Mouse (Mus musculus): ENCODE data around the gene Acvr2b. TPM values are rescaled to one million over a fixed set of nuclear protein-coding genes. Genes with fewer than 3 reads are reported as not detected.
A peak's percentile ranks its signal among the peaks of the same experiment; 100 is the strongest.

Gene Acvr2b
- polyA plus RNA-seq, 1 experiment from 2014 or later, result 44.5 TPM

DNA sequence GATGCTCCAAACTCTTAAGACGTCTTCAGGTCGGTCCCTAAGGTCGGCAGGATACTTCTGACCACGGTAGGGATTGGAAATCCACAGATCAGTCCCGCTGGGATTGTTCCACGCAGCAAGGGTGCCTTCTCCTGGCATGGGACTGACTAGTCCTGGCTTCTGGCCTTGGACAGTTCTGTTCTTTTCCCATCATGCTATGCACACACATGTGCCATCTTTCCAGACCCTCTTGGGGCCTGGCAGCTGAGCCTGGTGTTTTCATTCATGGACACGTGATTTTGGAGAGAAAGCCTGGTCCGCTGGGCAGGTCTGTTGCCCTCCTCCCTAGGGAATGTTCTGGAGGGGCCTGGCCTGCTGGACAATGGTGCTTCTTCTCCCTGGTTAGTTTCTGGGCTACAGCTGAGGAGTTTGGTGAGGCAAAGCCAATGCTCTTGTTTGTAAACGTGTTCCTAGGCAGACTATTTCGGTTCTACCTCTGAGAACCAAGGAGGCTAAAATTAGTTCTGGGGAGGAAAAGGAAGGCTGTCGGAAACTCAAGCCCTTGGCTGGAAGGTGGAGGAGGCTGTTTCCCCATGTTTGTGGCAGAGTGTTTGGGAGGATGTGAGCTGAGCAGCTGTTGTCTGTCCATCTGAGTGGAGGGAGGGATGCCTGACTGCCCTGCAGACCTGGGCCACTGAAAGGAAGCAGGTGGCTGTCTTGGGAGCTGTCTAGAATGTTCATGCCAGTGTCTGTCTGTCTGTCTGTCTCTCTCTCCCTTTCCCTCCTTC is 7.2 kb downstream of the Acvr2b start:
- Histone ChIP-seq H3K9ac (no peak overlapping the region), H3K4me2 (replicated peaks) (no peak overlapping the region), H3K4me3 (no peak overlapping the region), H3K9me3 (peaks cover 9% of the 10 kb centered on the region), H3K27me3 (no peaks in the 10 kb centered on the region), H3K36me3 (peaks cover 4% of the 10 kb centered on the region), H3K4me1 (peaks cover 20% of the 10 kb centered on the region), H3K27ac (peak overlapping the region; percentile 30; the same call in 1 of the 2 replicates)
- WGBS, result 78% methylated on average over 11 of the region's 11 CpGs
- no peak for ATAC-seq (ENCODE audit: insufficient number of reproducible peaks, insufficient read depth, low FRiP score, low TSS enrichment)

GRCm38 (mm10) chr9:119409864-119410263 is 7.9 kb downstream of the Acvr2b start:
- Histone ChIP-seq H3K4me3 (no peak overlapping the region), H3K27me3 (no peaks in the 10 kb centered on the region), H3K4me2 (replicated peaks) (no peak overlapping the region), H3K36me3 (peaks cover 4% of the 10 kb centered on the region), H3K27ac (no peak overlapping the region), H3K9ac (no peak overlapping the region), H3K4me1 (peaks cover 12% of the 10 kb centered on the region), H3K9me3 (peaks cover 9% of the 10 kb centered on the region)
- no peak for ATAC-seq (ENCODE audit: insufficient number of reproducible peaks, insufficient read depth, low FRiP score, low TSS enrichment)
- WGBS, result 48% methylated on average over 5 of the region's 5 CpGs

DNA sequence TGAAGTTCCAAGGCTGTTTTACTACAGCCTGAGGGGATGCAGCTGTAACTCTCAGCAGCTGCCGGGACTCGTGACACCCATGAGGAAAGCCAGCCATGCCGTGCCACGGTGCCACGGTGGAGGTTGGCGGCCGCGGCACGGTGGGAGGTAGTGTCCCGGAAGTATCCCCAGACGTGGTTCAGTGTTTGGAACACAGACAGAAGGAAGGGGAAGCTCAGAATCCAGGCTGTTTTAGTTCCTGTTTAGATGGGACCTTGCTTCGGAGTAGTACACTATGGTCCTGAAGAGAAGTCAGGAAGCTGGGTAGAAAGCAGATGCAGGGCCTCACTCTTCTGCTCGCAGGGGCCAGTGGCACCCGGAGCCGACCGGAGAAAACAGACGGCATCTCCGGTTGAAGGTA is 16.1 kb downstream of the Acvr2b start:
- 72% methylated on average over 18 of the region's 18 CpGs for WGBS

DNA sequence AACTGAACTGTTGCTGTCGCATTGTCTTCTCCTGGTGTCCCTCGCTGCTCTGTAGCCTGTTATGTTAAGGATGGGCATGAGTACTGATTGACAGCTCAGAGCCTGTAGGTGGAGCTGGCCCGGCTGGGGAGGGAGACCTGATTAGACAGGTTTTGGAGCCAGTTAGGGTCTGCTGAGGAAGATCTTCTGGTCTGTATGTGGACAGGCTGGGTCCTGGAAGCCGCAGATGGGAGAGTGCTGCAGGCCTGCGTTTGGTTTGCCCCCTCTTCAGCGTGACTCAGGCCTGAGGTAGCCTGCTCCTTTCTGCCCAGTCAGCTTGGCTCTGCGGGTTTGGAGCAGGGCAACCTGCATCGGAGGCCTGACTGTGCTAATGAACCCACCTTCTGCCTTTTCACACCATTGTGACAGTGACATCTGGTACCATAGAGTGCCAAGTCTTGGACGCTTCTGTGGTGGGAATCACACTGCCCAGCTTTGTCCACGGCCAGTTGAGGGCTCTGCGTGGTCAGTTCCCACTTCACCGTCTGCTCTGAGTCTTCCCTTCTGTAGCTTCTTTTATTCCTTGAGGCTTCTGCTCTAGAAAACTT is 18.0 kb downstream of the Acvr2b start:
- peaks cover 19% of the 10 kb centered on the region for H3K4me1 ChIP-seq
- H3K4me2 ChIP-seq (replicated peaks), result no peak overlapping the region
- no peak overlapping the region for H3K27ac ChIP-seq
- H3K9ac ChIP-seq, result no peak overlapping the region
- H3K4me3 ChIP-seq, result no peak overlapping the region
- no peak for ATAC-seq (ENCODE audit: insufficient number of reproducible peaks, insufficient read depth, low FRiP score, low TSS enrichment)
- 0 out of 2 replicates have a peak, but pooled peaks cover 3% of the 10 kb centered on the region for H3K36me3 ChIP-seq
- no peaks in the 10 kb centered on the region for H3K27me3 ChIP-seq
- H3K9me3 ChIP-seq, result no peaks in the 10 kb centered on the region
- 80% methylated on average over 12 of the region's 12 CpGs for WGBS

More for the DNA sequence above, 16.1 kb downstream of the Acvr2b start:
- Histone ChIP-seq H3K9ac (no peak overlapping the region), H3K4me2 (replicated peaks) (no peak overlapping the region), H3K4me3 (no peak overlapping the region), H3K36me3 (0 out of 2 replicates have a peak, but pooled peaks cover 3% of the 10 kb centered on the region), H3K27ac (no peak overlapping the region), H3K4me1 (peaks cover 11% of the 10 kb centered on the region; the same call in 1 of the 2 replicates), H3K27me3 (no peaks in the 10 kb centered on the region), H3K9me3 (0 out of 2 replicates have a peak, but pooled peaks cover 3% of the 10 kb centered on the region)
- no peak for ATAC-seq (ENCODE audit: insufficient number of reproducible peaks, insufficient read depth, low FRiP score, low TSS enrichment)

DNA sequence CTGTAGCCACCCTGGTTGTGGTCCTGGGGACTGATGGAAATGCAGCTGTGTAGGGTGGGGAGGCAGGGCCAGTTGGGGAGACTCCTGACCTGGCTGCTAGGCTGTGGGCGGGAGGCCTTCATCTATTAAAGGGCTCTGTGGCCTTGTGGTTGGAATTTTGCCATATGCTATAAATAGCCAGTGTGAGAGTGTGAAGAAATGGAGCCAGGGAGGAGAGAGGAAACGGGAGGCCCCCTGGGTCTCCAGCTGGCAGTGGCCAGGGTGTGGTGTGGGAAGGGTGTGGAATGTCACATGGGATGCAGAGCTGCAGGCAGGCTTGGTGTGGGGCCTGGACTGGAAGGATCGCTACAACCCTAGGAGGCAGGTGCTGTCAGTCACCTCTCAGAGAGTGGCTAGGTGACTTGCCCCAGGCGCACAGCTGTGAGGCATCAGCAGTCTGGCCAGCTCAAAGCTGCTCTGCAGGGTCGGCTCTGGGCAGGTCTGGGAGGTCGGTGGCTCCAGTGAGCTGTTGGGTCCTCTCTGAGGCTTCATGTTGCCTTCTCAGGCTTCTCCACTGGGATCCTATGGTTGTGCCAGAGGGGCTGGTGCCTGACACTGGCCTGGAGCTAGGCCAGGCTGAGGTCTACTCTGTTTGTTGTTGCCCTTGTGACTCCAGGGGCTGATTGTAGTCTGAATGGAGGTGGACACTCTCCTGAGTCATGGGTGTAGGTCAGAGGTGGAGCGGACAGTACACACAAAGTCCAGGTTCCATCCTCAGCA is 23.5 kb downstream of the Acvr2b start:
- Histone ChIP-seq H3K4me2 (replicated peaks) (no peak overlapping the region), H3K9ac (no peak overlapping the region), H3K27ac (peak overlapping the region; percentile 55; the same call in 1 of the 2 replicates), H3K27me3 (no peaks in the 10 kb centered on the region), H3K9me3 (no peaks in the 10 kb centered on the region), H3K4me1 (peaks cover 35% of the 10 kb centered on the region), H3K36me3 (peaks cover 30% of the 10 kb centered on the region), H3K4me3 (no peak overlapping the region)
- 43% methylated on average over 7 of the region's 7 CpGs for WGBS
- ATAC-seq (ENCODE audit: insufficient number of reproducible peaks, insufficient read depth, low FRiP score, low TSS enrichment), result peak; percentile 36; the same call in 1 of the 2 replicates

GRCm38 (mm10) chr9:119425976-119426415 is 24.1 kb downstream of the Acvr2b start:
- Histone ChIP-seq H3K4me2 (replicated peaks) (no peak overlapping the region), H3K27me3 (no peaks in the 10 kb centered on the region), H3K4me3 (no peak overlapping the region), H3K27ac (peak overlapping the region; percentile 55; the same call in 1 of the 2 replicates), H3K9ac (no peak overlapping the region), H3K4me1 (peaks cover 30% of the 10 kb centered on the region), H3K36me3 (peaks cover 36% of the 10 kb centered on the region), H3K9me3 (no peaks in the 10 kb centered on the region)
- 0 out of 2 replicates have a peak, but pooled peaks have one; percentile 7 for ATAC-seq (ENCODE audit: insufficient number of reproducible peaks, insufficient read depth, low FRiP score, low TSS enrichment)
- WGBS, result 90% methylated on average over 13 of the region's 13 CpGs

DNA sequence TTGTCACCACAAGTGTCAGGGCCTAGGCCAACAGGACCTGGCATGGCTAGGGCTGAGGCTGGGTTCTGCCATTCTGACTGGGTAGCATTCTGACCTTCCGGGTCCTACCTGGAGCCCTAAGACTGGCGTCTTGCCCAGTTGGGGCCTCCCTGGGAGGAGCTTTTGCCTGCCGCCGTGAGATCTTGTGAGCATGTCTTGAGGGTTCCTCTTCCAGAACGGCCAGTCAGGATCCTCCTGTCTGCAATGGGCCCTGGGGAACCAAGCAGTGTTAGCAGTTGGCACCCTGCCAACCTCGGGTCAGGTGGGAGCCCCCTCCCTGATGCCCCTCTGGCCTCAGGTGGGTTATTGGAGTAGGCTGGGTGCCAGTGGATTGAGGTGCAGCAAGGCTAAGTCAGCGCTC is 24.6 kb downstream of the Acvr2b start:
- Histone ChIP-seq H3K27me3 (no peaks in the 10 kb centered on the region), H3K4me2 (replicated peaks) (no peak overlapping the region), H3K9me3 (no peaks in the 10 kb centered on the region), H3K9ac (no peak overlapping the region), H3K4me3 (no peak overlapping the region), H3K4me1 (peaks cover 30% of the 10 kb centered on the region), H3K27ac (no peak overlapping the region), H3K36me3 (peaks cover 39% of the 10 kb centered on the region)
- 77% methylated on average over 7 of the region's 7 CpGs for WGBS
- ATAC-seq (ENCODE audit: insufficient number of reproducible peaks, insufficient read depth, low FRiP score, low TSS enrichment), result no peak

DNA sequence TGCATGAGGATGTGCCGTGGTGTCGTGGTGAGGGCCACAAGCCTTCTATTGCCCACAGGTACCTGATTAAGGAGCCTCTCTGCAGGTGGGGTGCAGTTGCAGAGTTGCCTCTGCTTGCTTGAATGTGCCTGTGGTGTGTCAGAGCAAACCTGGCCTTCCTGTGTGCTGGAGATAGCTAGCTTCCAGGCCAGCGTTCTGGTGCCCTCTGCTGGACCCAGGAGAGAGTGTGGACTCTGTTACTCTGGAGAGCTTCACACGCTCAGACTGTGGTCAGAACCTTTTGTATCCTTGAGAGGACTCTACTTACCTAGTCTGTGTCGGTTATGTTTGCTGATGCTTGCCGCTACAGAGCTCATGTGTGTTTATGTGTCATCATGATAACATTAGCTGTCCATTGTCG is 28.4 kb downstream of the Acvr2b start:
- Histone ChIP-seq H3K4me2 (replicated peaks) (no peak overlapping the region), H3K4me1 (peaks cover 14% of the 10 kb centered on the region), H3K27me3 (no peaks in the 10 kb centered on the region), H3K4me3 (no peak overlapping the region), H3K36me3 (peaks cover 70% of the 10 kb centered on the region), H3K27ac (no peak overlapping the region), H3K9ac (no peak overlapping the region), H3K9me3 (no peaks in the 10 kb centered on the region)
- WGBS, result 65% methylated on average over 7 of the region's 7 CpGs
- ATAC-seq (ENCODE audit: insufficient number of reproducible peaks, insufficient read depth, low FRiP score, low TSS enrichment), result peak; percentile 61; the same call in 1 of the 2 replicates

DNA sequence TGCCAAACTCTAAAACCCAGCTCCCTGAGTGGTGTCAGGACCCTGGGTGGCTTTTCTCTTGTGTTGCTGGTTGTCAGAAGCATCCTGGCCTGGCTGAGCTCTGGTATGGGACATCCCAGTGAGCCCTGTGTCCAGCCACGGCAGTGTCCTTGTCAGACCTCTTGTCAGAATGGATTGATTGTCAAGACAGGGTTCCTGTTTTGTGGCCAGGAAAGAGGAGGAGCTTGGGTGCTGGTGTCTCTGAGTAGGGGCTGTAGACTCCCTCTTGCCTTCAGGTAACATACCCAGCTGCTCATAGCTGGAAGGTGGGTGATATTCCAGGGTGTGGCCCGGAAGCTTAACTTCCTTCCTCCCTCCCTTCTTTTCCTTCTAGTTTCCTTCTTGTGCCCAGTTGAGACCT is 33.9 kb downstream of the Acvr2b start:
- WGBS, result 78% methylated on average over 2 of the region's 2 CpGs
- ATAC-seq (ENCODE audit: insufficient number of reproducible peaks, insufficient read depth, low FRiP score, low TSS enrichment), result no peak

DNA sequence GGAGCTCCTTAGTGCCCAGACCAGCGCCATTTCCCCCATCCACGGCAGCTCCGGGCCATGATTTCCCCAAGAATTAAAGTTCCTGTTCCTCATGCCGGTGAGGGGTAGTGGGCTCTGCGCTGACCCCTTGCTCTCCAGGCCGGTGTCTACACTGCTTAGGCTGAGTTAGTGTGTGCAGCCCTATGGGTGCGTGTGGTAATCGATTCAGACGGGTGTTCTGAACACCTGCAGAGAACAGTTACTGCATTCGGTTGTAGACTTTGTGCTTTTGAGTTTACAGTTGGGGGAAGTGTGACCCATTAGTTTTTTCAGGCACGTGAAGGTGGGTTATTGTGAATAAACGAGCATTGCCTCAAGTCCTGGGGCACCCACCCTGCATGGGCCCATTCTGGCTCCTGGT is 36.1 kb downstream of the Acvr2b start:
- H3K27ac ChIP-seq, result no peak overlapping the region
- H3K36me3 ChIP-seq, result peaks cover 38% of the 10 kb centered on the region
- H3K4me3 ChIP-seq, result no peak overlapping the region
- no peak for ATAC-seq (ENCODE audit: insufficient number of reproducible peaks, insufficient read depth, low FRiP score, low TSS enrichment)
- no peaks in the 10 kb centered on the region for H3K27me3 ChIP-seq
- no peak overlapping the region for H3K9ac ChIP-seq
- H3K9me3 ChIP-seq, result no peaks in the 10 kb centered on the region
- H3K4me2 ChIP-seq (replicated peaks), result no peak overlapping the region
- no peaks in the 10 kb centered on the region for H3K4me1 ChIP-seq
- 90% methylated on average over 12 of the region's 12 CpGs for WGBS

More for the DNA sequence above, 33.9 kb downstream of the Acvr2b start:
- Histone ChIP-seq H3K4me2 (replicated peaks) (no peak overlapping the region), H3K4me3 (no peak overlapping the region), H3K9me3 (no peaks in the 10 kb centered on the region), H3K4me1 (no peaks in the 10 kb centered on the region), H3K36me3 (peaks cover 56% of the 10 kb centered on the region), H3K27me3 (no peaks in the 10 kb centered on the region), H3K9ac (no peak overlapping the region), H3K27ac (no peak overlapping the region)

DNA sequence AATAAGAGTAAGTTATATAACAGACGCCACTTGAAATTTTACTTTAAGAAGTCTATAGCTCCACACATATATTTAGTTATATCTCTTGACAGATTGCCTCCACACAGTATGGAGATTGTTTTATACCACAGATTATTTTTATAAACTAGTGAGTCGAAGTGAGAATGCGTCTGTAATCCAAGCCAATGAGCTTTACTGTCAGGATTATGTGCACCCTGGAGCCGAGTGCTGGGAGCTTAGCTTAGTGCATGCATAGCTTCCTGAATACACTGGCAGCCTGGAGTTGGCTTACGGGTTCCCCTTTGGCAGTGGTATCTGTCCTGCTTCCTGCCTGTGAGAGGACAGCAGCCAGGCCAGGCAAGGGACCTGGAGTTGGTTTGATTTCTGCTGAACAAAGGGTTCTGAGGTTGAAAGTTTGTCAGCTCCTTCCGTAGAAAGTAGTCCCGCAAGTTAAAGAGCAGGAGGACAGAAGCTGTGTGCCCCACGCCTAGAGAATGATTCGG is 36.6 kb downstream of the Acvr2b start:
- Histone ChIP-seq H3K27ac (no peak overlapping the region), H3K27me3 (no peaks in the 10 kb centered on the region), H3K4me2 (replicated peaks) (no peak overlapping the region), H3K4me1 (no peaks in the 10 kb centered on the region), H3K36me3 (peaks cover 35% of the 10 kb centered on the region), H3K9ac (no peak overlapping the region), H3K9me3 (no peaks in the 10 kb centered on the region), H3K4me3 (no peak overlapping the region)
- no peak for ATAC-seq (ENCODE audit: insufficient number of reproducible peaks, insufficient read depth, low FRiP score, low TSS enrichment)
- WGBS, result 89% methylated on average over 9 of the region's 9 CpGs

Measured in embryonic facial prominence, embryonic 12.5 days (tissue).